Mouse (Mus musculus) brain, adult 2 months (tissue): ENCODE results near the gene Mc1r.
"Not testable (repeated sequence)": the region's sequence is repeated elsewhere in the genome, so short reads cannot be mapped to it uniquely, and the experiment has no call there.

Experiments
- DNase-seq: peaks from one replicate; pipeline ENCODE4 v3.0.0; 2011; ENCODE audit warnings: low read depth, low spot score

Gene Mc1r

GRCm38 (mm10) chr8:123411781-123412327 is 4.9 kb downstream of the Mc1r start:
- peak; percentile 62 for DNase-seq

- peak; percentile 96 for DNase-seq
These were observed 5.8 kb downstream of the Mc1r start for GRCm38 (mm10) chr8:123412560-123413170.

GRCm38 (mm10) chr8:123414255-123414654 is 7.3 kb downstream of the Mc1r start:
- DNase-seq = no peak

- DNase-seq = not testable (repeated sequence)
These were observed 8.2 kb downstream of the Mc1r start for GRCm38 (mm10) chr8:123414997-123415696.

GRCm38 (mm10) chr8:123415967-123416943 is 9.3 kb downstream of the Mc1r start:
- DNase-seq = peak; percentile 80

GRCm38 (mm10) chr8:123416944-123417555 is 10.1 kb downstream of the Mc1r start:
- no peak for DNase-seq

GRCm38 (mm10) chr8:123419711-123420110 is 12.8 kb downstream of the Mc1r start:
- no peak for DNase-seq

- DNase-seq = no peak
These were observed 13.8 kb downstream of the Mc1r start for GRCm38 (mm10) chr8:123420525-123421281.

- no peak for DNase-seq
These were observed 14.4 kb downstream of the Mc1r start for GRCm38 (mm10) chr8:123421325-123421724.

- DNase-seq = peak; percentile 93
These were observed 15.3 kb downstream of the Mc1r start for GRCm38 (mm10) chr8:123422056-123422780.

GRCm38 (mm10) chr8:123422781-123423159 is 15.9 kb downstream of the Mc1r start:
- DNase-seq = no peak

GRCm38 (mm10) chr8:123423441-123423840 is 16.5 kb downstream of the Mc1r start, which contains the start of gene Def8:
TSS of gene Def8 (plus strand) at chr8:123423527.
- DNase-seq = no peak

GRCm38 (mm10) chr8:123426511-123427509 is 19.9 kb downstream of the Mc1r start:
- DNase-seq = no peak

- no peak for DNase-seq
These were observed 20.9 kb downstream of the Mc1r start for GRCm38 (mm10) chr8:123427639-123428275.

- DNase-seq = no peak
These were observed 21.5 kb downstream of the Mc1r start for GRCm38 (mm10) chr8:123428343-123428893.

- DNase-seq = no peak
These were observed 22.2 kb downstream of the Mc1r start for GRCm38 (mm10) chr8:123428939-123429721.

GRCm38 (mm10) chr8:123429722-123430013 is 22.8 kb downstream of the Mc1r start:
- DNase-seq = not testable (repeated sequence)
